Mouse (Mus musculus) heart, embryonic 10.5 days (tissue): ENCODE measurements at regions not wholly inside any gene's neighbourhood (a gene's known extent, or its start where the extent isn't known, plus 50 kb on each side); places are given as distances from the start of the nearest gene placed in this dataset.

Experiments
- DNase-seq: peaks from one replicate; pipeline ENCODE4 v3.0.0-alpha.2; 2017; ENCODE audit warnings: low spot score
- H3K27ac ChIP-seq: fragments of 300-500 bp; sonication (generic); 2 replicates; pipeline ENCODE4 v1.5.1; 2016; ENCODE audit warnings: mild to moderate bottlenecking
- H3K27me3 ChIP-seq: fragments of 300-500 bp; sonication (generic); 2 replicates; pipeline ENCODE4 v1.6.1; 2016; ENCODE audit warnings: mild to moderate bottlenecking; ENCODE audit not compliant: poor library complexity, insufficient read depth, severe bottlenecking
- H3K36me3 ChIP-seq: fragments of 300-500 bp; sonication (generic); 2 replicates; pipeline ENCODE4 v1.6.1; 2016; ENCODE audit warnings: mild to moderate bottlenecking, moderate library complexity
- H3K4me1 ChIP-seq: fragments of 300-500 bp; sonication (generic); 2 replicates; pipeline ENCODE4 v1.6.1; 2016; ENCODE audit warnings: mild to moderate bottlenecking
- H3K4me3 ChIP-seq: fragments of 300-500 bp; sonication (generic); 2 replicates; pipeline ENCODE4 v1.5.1; 2016; ENCODE audit warnings: mild to moderate bottlenecking, moderate library complexity
- H3K9me3 ChIP-seq: fragments of 300-500 bp; sonication (generic); 2 replicates; pipeline ENCODE4 v1.6.1; 2016; ENCODE audit warnings: mild to moderate bottlenecking, moderate library complexity
- WGBS: fragments of 180-500 bp; shearing (Covaris S2); methylation state at CpG from one replicate; pipeline ENCODE4 v1.1.7; 2016; 5-methylcytosine and 5-hydroxymethylcytosine counted together

- peaks cover 39% of the 10 kb centered on the region for H3K4me1 ChIP-seq
- 0% methylated on average over 1 of the region's 1 CpGs for WGBS
- peaks cover 29% of the 10 kb centered on the region for H3K27me3 ChIP-seq
- no peak for DNase-seq
- no peaks in the 10 kb centered on the region for H3K36me3 ChIP-seq
- H3K27ac ChIP-seq = peak overlapping the region; percentile 60; the same call in 1 of the 2 replicates
- H3K9me3 ChIP-seq = no peaks in the 10 kb centered on the region
- no peak overlapping the region for H3K4me3 ChIP-seq
These were observed 270.9 kb downstream of the Rps24 start for GRCm38 (mm10) chr14:24757843-24758242.

DNA sequence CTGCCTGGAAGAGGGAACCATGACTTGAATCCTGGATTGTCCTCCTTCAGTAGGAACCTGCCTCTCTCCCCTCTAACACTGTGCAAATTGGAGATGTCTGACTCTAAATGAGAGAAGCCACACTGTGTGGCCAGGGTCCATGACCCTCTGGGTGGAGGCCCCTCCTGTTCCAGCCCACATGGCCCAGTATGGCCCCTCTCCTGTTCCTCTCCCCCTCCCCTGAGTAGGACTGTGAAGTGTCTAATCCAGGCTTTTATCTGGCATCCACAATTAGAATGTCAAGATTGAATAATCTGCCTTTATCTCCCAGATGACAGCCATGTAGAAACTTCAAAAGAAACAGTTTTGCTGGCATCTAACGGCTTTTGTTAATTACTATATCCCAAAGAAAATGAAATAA is 274.0 kb downstream of the Rps24 start:
- Histone ChIP-seq H3K27me3 (peaks cover 31% of the 10 kb centered on the region), H3K36me3 (no peaks in the 10 kb centered on the region), H3K9me3 (no peaks in the 10 kb centered on the region), H3K4me3 (no peak overlapping the region), H3K27ac (no peak overlapping the region), H3K4me1 (peaks cover 50% of the 10 kb centered on the region)
- WGBS = 61% methylated on average over 1 of the region's 1 CpGs
- no peak for DNase-seq

- WGBS = 14% methylated on average over 7 of the region's 7 CpGs
- H3K4me1 ChIP-seq = peaks cover 40% of the 10 kb centered on the region
- no peak overlapping the region for H3K27ac ChIP-seq
- H3K36me3 ChIP-seq = no peaks in the 10 kb centered on the region
- no peak overlapping the region for H3K4me3 ChIP-seq
- no peaks in the 10 kb centered on the region for H3K9me3 ChIP-seq
- DNase-seq = no peak
- peaks cover 31% of the 10 kb centered on the region for H3K27me3 ChIP-seq
These were observed 275.7 kb downstream of the Rps24 start for GRCm38 (mm10) chr14:24762468-24763274.

DNA sequence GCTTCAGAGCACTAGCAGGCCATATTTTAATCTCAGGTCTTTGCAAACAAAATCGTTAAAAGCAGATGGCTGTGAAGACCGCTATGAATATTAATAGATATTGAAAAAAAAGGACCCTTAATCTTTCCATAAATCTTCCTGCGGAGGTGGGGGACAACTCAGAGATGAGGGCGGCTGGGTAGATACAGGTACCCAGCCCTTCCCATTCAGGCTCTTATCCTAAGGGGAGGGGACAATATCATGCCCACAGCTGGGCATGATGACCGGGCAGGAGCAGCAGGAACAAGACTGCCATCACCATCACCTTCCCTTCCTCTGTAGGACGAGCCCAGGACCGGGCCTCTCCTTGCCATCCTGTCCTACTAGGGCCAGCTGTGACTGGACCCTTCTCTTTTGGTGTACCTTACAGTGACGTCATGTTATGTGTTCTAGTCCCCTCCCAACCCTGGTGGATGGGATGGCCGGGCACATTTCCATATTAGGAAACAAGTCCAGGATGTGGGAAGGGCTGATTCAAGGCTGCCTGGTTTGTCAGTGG is 276.4 kb downstream of the Rps24 start:
- H3K4me3 ChIP-seq = no peak overlapping the region
- no peak for DNase-seq
- no peaks in the 10 kb centered on the region for H3K9me3 ChIP-seq
- 61% methylated on average over 9 of the region's 9 CpGs for WGBS
- peaks cover 36% of the 10 kb centered on the region for H3K4me1 ChIP-seq
- peaks cover 31% of the 10 kb centered on the region for H3K27me3 ChIP-seq
- H3K36me3 ChIP-seq = no peaks in the 10 kb centered on the region
- H3K27ac ChIP-seq = peak overlapping the region; percentile 22; the same call in 1 of the 2 replicates

DNA sequence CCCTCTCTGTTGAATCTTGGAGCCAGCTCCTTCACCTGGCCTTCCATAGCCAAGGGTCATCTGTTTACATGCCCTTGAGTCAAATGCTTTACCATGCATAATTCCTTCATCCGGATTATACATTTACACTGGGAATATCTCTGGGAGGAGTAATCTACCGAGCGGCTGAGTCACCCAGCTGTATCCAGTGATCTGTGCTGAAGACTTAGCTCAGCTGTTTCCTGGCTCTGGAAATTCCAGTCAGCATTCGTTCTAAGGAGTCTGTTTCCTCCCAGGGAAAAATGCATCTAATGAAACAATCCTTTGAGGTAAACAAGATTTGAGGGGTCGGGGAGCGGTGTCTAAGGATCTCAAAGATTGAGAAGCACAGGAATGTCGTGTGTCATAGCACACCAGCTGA is 276.9 kb downstream of the Rps24 start:
- DNase-seq = no peak
- H3K9me3 ChIP-seq = no peaks in the 10 kb centered on the region

DNA sequence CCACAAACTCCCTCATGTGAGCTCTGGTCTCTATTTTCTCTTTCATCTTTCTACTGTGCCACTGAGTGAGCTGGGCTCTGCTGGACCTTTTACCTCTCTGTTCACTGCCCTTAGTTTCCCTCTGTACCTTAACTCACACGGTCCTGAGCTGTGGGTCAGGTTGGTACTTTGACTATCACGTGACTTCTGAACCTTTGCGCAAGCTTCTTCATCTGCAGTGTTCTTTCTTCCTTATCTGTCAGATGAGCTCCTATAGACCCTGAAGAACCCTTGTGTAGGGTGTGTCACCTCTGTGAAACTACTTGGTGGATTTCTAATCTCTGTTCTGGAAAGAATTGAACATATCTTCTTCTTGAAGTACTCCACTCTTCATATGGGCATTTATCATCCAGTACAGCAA is 279.3 kb downstream of the Rps24 start:
- no peak overlapping the region for H3K27ac ChIP-seq
- no peaks in the 10 kb centered on the region for H3K9me3 ChIP-seq
- WGBS = 78% methylated on average over 3 of the region's 3 CpGs
- no peaks in the 10 kb centered on the region for H3K36me3 ChIP-seq
- H3K4me3 ChIP-seq = no peak overlapping the region
- DNase-seq = no peak
- H3K4me1 ChIP-seq = peaks cover 39% of the 10 kb centered on the region
- H3K27me3 ChIP-seq = peaks cover 15% of the 10 kb centered on the region; the same call in 1 of the 2 replicates

More for the DNA sequence above, 276.9 kb downstream of the Rps24 start:
- Histone ChIP-seq H3K27me3 (peaks cover 31% of the 10 kb centered on the region), H3K4me3 (no peak overlapping the region), H3K27ac (no peak overlapping the region), H3K36me3 (no peaks in the 10 kb centered on the region), H3K4me1 (peaks cover 31% of the 10 kb centered on the region)
- 55% methylated on average over 7 of the region's 7 CpGs for WGBS

GRCm38 (mm10) chr14:24766690-24767089 is 279.8 kb downstream of the Rps24 start:
- DNase-seq = no peak
- Histone ChIP-seq H3K4me3 (no peak overlapping the region), H3K27me3 (peaks cover 11% of the 10 kb centered on the region; the same call in 1 of the 2 replicates), H3K36me3 (no peaks in the 10 kb centered on the region), H3K9me3 (no peaks in the 10 kb centered on the region), H3K4me1 (peaks cover 39% of the 10 kb centered on the region), H3K27ac (no peak overlapping the region)
- WGBS = 76% methylated on average over 2 of the region's 2 CpGs

- no peaks in the 10 kb centered on the region for H3K9me3 ChIP-seq
- 88% methylated on average over 5 of the region's 5 CpGs for WGBS
These were observed 280.4 kb downstream of the Rps24 start for GRCm38 (mm10) chr14:24767316-24767715.

DNA sequence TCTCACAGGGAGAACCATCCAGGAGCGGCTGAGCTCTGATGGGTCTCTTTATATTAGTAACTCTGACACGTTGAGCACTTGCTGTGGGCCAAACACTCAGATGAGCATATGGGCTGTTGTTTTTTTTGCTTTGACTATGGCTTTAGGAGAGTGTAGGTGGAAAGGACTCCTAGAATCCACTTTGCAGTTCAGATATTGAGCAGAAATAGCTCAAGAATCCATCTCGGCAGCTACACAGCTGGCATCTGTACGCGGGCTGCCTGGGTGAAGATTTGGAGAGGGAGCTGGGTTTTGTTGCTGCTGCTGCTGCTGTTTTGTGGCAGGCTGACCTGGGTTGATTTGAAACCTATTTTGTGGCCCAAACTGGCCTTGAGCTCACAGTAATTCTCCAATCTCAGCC is 281.0 kb downstream of the Rps24 start:
- no peak for DNase-seq
- Histone ChIP-seq H3K4me1 (peaks cover 37% of the 10 kb centered on the region), H3K27ac (no peak overlapping the region), H3K4me3 (no peak overlapping the region), H3K27me3 (peaks cover under 1% of the 10 kb centered on the region; the same call in 1 of the 2 replicates), H3K36me3 (no peaks in the 10 kb centered on the region), H3K9me3 (no peaks in the 10 kb centered on the region)
- 81% methylated on average over 5 of the region's 5 CpGs for WGBS

More at GRCm38 (mm10) chr14:24767316-24767715, 280.4 kb downstream of the Rps24 start:
- H3K4me1 ChIP-seq = peaks cover 43% of the 10 kb centered on the region
- H3K36me3 ChIP-seq = no peaks in the 10 kb centered on the region
- no peak for DNase-seq
- peaks cover 7% of the 10 kb centered on the region; the same call in 1 of the 2 replicates for H3K27me3 ChIP-seq
- no peak overlapping the region for H3K4me3 ChIP-seq
- H3K27ac ChIP-seq = no peak overlapping the region

DNA sequence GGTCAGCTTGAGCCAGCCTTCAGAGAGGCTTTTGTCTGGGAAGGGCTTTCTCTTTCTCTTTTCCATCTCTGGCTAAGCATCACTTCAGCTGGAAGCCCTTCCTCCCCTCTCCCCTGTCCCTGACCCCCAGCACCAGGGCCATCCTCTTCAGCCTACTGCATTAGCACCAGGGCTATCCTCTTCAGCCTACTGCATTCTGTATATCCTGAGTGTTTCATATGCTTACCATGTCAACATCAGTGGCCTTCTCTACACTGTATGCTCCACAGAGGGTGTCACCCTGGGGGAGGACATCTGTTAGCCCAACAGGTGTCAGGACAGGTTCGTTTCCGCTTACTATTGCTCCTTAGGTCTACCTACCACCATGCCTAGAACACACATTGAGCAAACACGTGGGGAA is 282.5 kb downstream of the Rps24 start:
- peaks cover 26% of the 10 kb centered on the region for H3K4me1 ChIP-seq
- H3K4me3 ChIP-seq = no peak overlapping the region
- H3K27ac ChIP-seq = peak overlapping the region; percentile 73; the same call in 1 of the 2 replicates
- 55% methylated on average over 3 of the region's 3 CpGs for WGBS
- no peaks in the 10 kb centered on the region for H3K36me3 ChIP-seq
- H3K27me3 ChIP-seq = peaks cover 9% of the 10 kb centered on the region; the same call in 1 of the 2 replicates
- DNase-seq = no peak
- H3K9me3 ChIP-seq = no peaks in the 10 kb centered on the region

DNA sequence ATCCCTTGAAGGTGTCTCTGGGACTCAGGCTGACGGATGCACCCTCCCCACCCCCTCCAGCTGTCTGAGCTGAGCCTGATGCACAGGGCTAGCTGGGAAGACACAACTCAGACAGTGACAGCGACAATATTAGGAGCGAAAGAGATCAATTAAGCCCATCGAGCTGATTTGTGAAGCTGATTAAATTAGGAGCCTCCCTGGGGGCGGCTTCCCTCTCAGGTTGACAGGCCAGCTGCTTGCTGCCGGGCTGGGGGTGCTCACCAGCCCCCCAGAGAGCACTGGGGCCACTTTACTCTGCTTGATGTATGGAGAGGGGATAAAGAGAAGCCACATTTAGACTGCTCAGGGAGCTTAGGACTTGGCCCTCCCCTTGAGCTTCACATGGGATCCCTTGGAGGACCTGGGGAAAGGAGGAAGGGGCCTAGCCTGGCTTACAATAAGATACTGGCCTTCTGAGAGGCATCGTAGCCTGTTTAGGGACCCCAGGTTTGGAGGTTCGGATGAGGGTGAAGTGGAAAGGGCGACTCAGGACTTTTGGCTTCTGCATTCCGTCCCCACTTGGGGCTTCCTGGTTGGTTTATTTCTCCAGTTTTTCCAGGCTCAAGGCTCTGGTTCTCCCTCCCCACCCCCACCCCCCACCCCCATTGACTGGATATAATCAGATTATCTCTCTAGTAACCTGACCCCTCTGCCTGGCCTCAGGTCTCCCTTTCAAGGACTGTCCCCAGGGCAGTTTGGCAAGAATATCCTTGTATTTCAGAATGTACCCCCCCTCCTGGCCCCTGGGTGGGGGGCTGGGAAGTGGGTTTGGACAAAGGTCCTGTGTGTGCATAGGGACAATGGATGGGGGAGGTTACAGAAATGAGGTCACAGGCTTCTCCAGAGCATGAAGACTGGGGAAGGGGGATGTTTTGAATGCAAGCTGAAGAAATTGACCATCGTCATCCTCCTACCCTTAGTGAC is 283.4 kb downstream of the Rps24 start:
- Histone ChIP-seq H3K36me3 (no peaks in the 10 kb centered on the region), H3K27me3 (0 out of 2 replicates have a peak, but pooled peaks cover 9% of the 10 kb centered on the region), H3K9me3 (no peaks in the 10 kb centered on the region), H3K4me3 (no peak overlapping the region), H3K27ac (peak overlapping the region; percentile 73), H3K4me1 (peaks cover 26% of the 10 kb centered on the region)
- DNase-seq = no peak
- WGBS = 26% methylated on average over 11 of the region's 11 CpGs

GRCm38 (mm10) chr14:24771663-24772062 is 284.7 kb downstream of the Rps24 start:
- Histone ChIP-seq H3K27ac (peak overlapping the region; percentile 36; the same call in 1 of the 2 replicates), H3K4me3 (no peak overlapping the region), H3K27me3 (0 out of 2 replicates have a peak, but pooled peaks cover 9% of the 10 kb centered on the region), H3K9me3 (no peaks in the 10 kb centered on the region), H3K36me3 (no peaks in the 10 kb centered on the region), H3K4me1 (peaks cover 26% of the 10 kb centered on the region)
- DNase-seq = no peak
- 68% methylated on average over 1 of the region's 1 CpGs for WGBS
